Mouse (Mus musculus) kidney, adult 2 months (tissue): ENCODE measurements around the gene Ankrd40. TPM values are rescaled to one million over a fixed set of nuclear protein-coding genes. Genes with fewer than 3 reads are reported as not detected.

Source experiments
- DNase-seq: peaks from one replicate; pipeline ENCODE4 v3.0.0; 2021
- H3K27ac ChIP-seq: fragments of 200-500 bp; 2 replicates; pipeline ENCODE4 v1.5.1; 2012; ENCODE audit warnings: low read depth, low read length, control low read depth, inconsistent platforms; ENCODE audit not compliant: insufficient read depth
- H3K27me3 ChIP-seq: fragments of 200-500 bp; replicated peaks from 2 replicates; pipeline ENCODE4 v1.6.1; 2012; ENCODE audit warnings: mild to moderate bottlenecking, moderate library complexity, low read length, inconsistent platforms; ENCODE audit not compliant: control insufficient read depth, insufficient read depth
- H3K36me3 ChIP-seq: fragments of 200-500 bp; 2 replicates; pipeline ENCODE4 v1.6.1; 2012; ENCODE audit warnings: mild to moderate bottlenecking, moderate library complexity, low read length, inconsistent platforms; ENCODE audit not compliant: control insufficient read depth, insufficient read depth
- H3K4me1 ChIP-seq: fragments of 200-500 bp; 2 replicates; pipeline ENCODE4 v1.6.1; 2011; ENCODE audit warnings: low read length; ENCODE audit not compliant: control insufficient read depth, insufficient read depth
- H3K4me3 ChIP-seq: fragments of 200-500 bp; 2 replicates; pipeline ENCODE4 v1.5.1; 2011; ENCODE audit warnings: mild to moderate bottlenecking, low read depth, low read length, control low read depth; ENCODE audit not compliant: insufficient read depth
- CTCF ChIP-seq: fragments of 200-500 bp; conservative IDR thresholded peaks from 2 replicates; pipeline ENCODE4 v1.5.1; 2011; ENCODE audit warnings: low read depth, mild to moderate bottlenecking, control low read depth, low read length, moderate library complexity, mixed read lengths; ENCODE audit not compliant: insufficient read depth, insufficient read length
- POLR2A ChIP-seq: fragments of 200-500 bp; IDR thresholded peaks from one replicate; pipeline ENCODE4 v1.6.1; 2011; ENCODE audit warnings: low read depth, low read length, control low read depth
- WGBS: fragments of 180-500 bp; shearing (Covaris S2); methylation state at CpG from one replicate; pipeline ENCODE4 v1.1.7; 2018; 5-methylcytosine and 5-hydroxymethylcytosine counted together
- polyA plus RNA-seq: library from polyadenylated mRNA; depleted of rRNA; stranded (reverse); fragments of >200 nt; gene quantifications from 2 replicates; pipeline ENCODE4 v1.2.3, GENCODE M21; 2012

Ankrd40 gene
- polyA plus RNA-seq, 1 experiment, result 139 TPM

DNA sequence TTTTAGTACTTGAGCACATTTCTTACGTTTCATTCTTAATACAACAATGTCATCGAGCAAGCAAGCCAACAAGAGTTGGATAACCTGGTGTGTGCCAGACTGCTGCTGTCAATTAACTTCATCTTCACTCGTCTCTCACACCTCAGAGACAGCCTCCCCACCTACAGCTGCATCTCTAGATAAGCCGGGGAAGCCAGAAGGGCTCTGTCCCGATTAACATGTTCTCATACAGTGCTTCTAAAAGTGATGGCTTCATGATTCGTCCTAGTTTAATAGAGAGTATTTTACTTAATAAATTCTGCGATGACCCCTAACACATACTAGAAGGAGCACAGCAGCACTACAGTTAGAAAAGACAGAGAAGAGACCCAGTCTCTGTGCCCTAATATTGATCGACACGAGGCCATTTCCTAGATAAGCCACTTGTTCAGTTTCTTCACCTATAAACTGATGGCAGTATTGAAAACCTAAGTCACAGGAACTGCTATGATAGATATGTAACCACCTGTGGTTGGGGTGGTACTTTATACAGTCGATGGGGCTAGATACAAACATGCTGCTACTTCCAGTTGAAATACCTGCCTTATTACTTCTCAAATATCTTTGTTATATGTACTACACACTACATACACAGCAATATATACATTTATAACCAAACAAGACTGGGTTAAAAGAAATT, 37.6 kb upstream of the Ankrd40 start:
- TF ChIP-seq CTCF, result no peak
- H3K36me3 ChIP-seq, result peaks cover 19% of the 10 kb centered on the region
- no peaks in the 10 kb centered on the region for H3K27me3 ChIP-seq
- no peak for DNase-seq
- no peak overlapping the region for H3K27ac ChIP-seq
- H3K4me1 ChIP-seq, result no peaks in the 10 kb centered on the region
- H3K4me3 ChIP-seq, result no peak overlapping the region
- 90% methylated on average over 10 of the region's 10 CpGs for WGBS

DNA sequence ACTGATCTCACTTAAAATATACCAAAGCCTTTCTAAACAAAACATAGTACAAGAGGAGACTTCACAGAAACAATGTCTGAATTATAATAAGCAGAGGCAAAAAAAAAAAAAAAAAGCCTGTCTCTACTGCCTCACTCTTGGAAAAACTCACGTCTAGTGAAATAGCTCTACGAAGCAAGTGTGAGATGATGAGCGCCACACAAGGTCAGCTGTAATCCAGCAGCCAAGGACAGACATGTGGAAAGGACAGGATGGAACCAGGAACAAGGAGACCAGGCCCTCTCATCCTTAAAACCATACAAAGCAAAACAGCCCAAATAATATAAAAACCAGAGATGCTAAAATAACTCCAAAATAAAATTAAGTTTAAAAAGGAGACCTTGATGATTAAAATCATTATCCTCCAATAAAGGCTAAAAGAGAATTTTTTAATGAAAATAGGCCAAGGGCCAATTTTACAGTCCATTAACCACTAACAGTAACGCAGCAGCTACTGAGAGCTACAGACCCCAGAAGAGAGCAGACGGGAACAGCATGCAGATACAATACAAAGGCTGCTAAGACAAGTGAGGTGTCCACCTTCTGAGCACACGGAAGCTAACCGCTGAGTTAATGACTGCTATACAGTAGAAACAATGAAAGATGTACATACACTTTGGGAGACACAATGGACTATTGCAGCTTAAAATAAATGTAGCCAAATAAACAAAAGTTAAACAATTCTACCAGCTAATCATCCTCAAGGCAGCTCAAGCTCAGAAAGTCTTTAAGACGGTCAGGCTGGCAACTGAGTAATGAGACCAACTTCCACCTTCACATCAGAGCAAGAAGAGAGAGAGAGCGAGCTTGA, 32.6 kb upstream of the Ankrd40 start:
- Histone ChIP-seq H3K4me1 (no peaks in the 10 kb centered on the region), H3K4me3 (no peak overlapping the region), H3K27ac (no peak overlapping the region), H3K36me3 (peaks cover 33% of the 10 kb centered on the region), H3K27me3 (no peaks in the 10 kb centered on the region)
- DNase-seq, result no peak
- 63% methylated on average over 9 of the region's 9 CpGs for WGBS
- no peak for TF ChIP-seq POLR2A
- no peak for TF ChIP-seq CTCF

DNA sequence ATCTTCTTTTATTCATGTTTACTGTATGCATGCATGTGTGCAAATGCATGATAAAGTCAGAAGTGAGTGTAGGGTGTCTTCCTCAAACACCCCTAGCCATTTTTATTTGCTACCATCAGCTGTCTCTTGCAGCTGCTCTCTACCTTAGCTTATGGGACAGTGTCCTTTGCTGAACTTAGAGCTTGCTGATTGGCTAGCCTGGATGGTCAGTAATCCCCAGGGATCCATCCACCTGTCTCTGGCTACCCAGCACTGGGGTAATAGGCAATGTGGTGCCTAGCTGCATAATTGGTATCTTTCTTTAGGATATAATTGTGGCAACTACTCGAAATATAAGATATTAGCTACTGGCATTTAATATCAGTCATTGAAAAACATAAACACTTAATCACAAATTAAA, 15.1 kb upstream of the Ankrd40 start:
- 74% methylated on average over 1 of the region's 1 CpGs for WGBS
- peaks cover 1% of the 10 kb centered on the region; the same call in 1 of the 2 replicates for H3K36me3 ChIP-seq
- no peak overlapping the region for H3K4me3 ChIP-seq
- H3K27ac ChIP-seq, result no peak overlapping the region
- TF ChIP-seq CTCF (no peak), POLR2A (no peak)
- H3K4me1 ChIP-seq, result peaks cover 26% of the 10 kb centered on the region
- no peaks in the 10 kb centered on the region for H3K27me3 ChIP-seq
- no peak for DNase-seq

DNA sequence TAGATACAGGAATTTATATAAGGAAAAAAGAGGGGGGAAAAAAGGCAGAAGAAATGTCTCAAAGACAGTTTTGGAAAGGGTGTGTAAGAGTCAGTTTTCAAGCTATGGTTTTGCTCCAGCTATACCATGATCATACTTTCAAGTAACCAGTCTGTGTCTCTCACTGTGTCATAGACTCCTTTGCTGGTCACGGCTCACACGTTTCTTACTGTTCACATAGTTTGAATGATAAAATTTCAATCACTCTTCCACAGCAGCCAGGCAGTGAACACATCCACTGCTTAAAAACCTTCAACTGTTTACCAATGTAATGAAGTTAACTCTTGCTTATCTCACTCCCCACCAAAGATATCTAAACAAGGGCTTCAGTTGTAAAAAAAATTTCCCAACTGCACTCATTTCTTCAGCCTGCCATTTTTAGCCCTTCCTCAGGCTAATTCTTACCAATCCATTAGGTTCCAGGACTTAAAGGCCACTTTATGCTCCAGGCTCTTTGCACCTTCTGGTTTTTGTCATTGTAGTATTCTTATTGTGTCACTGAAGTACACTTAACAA, 13.6 kb upstream of the Ankrd40 start:
- H3K4me3 ChIP-seq, result no peak overlapping the region
- 31% methylated on average over 2 of the region's 2 CpGs for WGBS

DNA sequence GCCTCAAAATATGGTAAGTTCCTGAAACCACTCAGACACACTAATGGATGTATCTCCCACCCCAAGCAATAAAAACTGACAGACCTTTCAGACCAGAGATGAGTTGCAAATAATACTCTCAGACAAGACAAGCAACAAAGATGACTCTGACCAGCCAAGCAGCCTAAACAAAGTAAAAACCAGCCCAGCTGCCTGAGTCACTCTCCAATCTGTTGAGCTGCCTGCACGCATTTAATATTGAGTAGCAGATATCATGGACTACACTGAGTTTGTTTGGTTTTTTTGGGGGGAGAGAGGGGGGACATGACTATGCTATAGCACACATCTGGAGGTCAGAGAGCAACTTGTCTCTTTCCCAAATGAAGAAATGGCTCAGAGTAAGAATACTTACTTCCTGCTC, 12.5 kb upstream of the Ankrd40 start:
- H3K4me3 ChIP-seq, result no peak overlapping the region
- no peaks in the 10 kb centered on the region for H3K27me3 ChIP-seq
- 50% methylated on average over 1 of the region's 1 CpGs for WGBS
- H3K4me1 ChIP-seq, result peaks cover 35% of the 10 kb centered on the region
- TF ChIP-seq POLR2A, result no peak
- TF ChIP-seq CTCF, result no peak
- H3K36me3 ChIP-seq, result peaks cover 1% of the 10 kb centered on the region; the same call in 1 of the 2 replicates
- no peak for DNase-seq
- no peak overlapping the region for H3K27ac ChIP-seq

More for the DNA sequence above, 13.6 kb upstream of the Ankrd40 start:
- H3K27me3 ChIP-seq, result no peaks in the 10 kb centered on the region
- H3K4me1 ChIP-seq, result peaks cover 28% of the 10 kb centered on the region
- no peak overlapping the region for H3K27ac ChIP-seq
- H3K36me3 ChIP-seq, result peaks cover 1% of the 10 kb centered on the region; the same call in 1 of the 2 replicates
- no peak for DNase-seq
- no peak for TF ChIP-seq POLR2A
- no peak for TF ChIP-seq CTCF

DNA sequence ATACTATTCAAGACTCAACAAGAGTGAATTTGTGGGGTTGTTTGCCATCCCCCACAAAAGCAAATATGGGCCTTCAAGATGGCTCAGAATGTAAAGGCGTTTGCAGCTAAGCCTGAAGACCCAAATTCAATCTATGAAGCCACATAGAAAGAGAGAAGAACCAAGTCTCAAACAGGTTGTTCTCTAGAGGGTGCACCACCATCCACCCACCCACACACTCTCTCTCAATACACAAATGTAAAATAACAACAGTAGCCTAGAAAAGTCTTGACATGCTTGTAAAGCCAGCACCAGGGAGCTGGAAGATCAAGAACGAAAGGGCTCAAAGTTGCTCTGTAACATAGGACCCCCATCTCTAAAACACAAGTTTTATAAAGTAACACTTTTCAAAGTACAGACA, 11.3 kb upstream of the Ankrd40 start:
- TF ChIP-seq POLR2A, result no peak
- TF ChIP-seq CTCF, result no peak
- peaks cover 31% of the 10 kb centered on the region for H3K4me1 ChIP-seq
- peaks cover 1% of the 10 kb centered on the region; the same call in 1 of the 2 replicates for H3K36me3 ChIP-seq
- 66% methylated on average over 2 of the region's 2 CpGs for WGBS
- H3K4me3 ChIP-seq, result no peak overlapping the region
- DNase-seq, result no peak
- no peaks in the 10 kb centered on the region for H3K27me3 ChIP-seq
- no peak overlapping the region for H3K27ac ChIP-seq

DNA sequence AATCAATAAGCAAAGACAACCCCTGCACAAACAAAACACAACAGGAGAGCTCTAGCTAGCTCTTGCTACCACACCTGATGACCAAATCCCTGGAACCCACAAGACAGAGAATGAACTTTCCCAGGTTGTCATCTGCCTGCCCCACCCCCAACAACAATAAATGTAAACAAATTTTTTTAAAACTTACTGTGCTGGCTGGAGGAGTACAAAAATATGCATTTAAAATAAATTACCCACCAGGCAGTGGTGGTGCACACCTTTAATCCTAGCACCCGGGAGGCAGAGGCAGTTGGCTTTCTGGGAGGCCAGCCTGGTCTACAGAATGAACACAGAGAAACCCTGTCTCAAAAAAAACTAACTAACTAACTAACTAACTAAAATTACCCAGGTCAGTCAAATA, 10.8 kb upstream of the Ankrd40 start:
- H3K27me3 ChIP-seq, result no peaks in the 10 kb centered on the region
- peaks cover 1% of the 10 kb centered on the region; the same call in 1 of the 2 replicates for H3K36me3 ChIP-seq
- H3K4me1 ChIP-seq, result peaks cover 31% of the 10 kb centered on the region
- WGBS, result 50% methylated on average over 1 of the region's 1 CpGs
- H3K4me3 ChIP-seq, result no peak overlapping the region
- no peak overlapping the region for H3K27ac ChIP-seq
- no peak for DNase-seq
- TF ChIP-seq POLR2A (no peak), CTCF (no peak)
